Mouse (Mus musculus) myocyte (in vitro differentiated cells): ENCODE data around the gene Ccdc24. TPM values are rescaled to one million over a fixed set of nuclear protein-coding genes. Genes with fewer than 3 reads are reported as not detected.

ENCODE experiments used
- H3K27me3 ChIP-seq: one replicate; pipeline ENCODE4 v1.6.1; 2011; ENCODE audit not compliant: control insufficient read depth, insufficient read depth, insufficient read length
- H3K36me3 ChIP-seq: one replicate; pipeline ENCODE4 v1.6.1; 2011; ENCODE audit not compliant: control insufficient read depth, insufficient read depth
- H3K4me2 ChIP-seq: one replicate; pipeline ENCODE4 v1.6.1; 2011; ENCODE audit warnings: low read depth, control low read depth
- H3K4me3 ChIP-seq: one replicate; pipeline ENCODE4 v1.5.1; 2011; ENCODE audit warnings: mild to moderate bottlenecking, control low read depth, moderate library complexity
- H3K79me2 ChIP-seq: one replicate; pipeline ENCODE4 v1.6.1; 2011; ENCODE audit not compliant: control insufficient read depth, insufficient read depth
- H3ac ChIP-seq: one replicate; pipeline ENCODE4 v1.6.1; 2011; ENCODE audit not compliant: control insufficient read depth, insufficient read length
- CEBPB ChIP-seq: IDR thresholded peaks from 2 replicates; pipeline ENCODE4 v1.6.1; 2011; ENCODE audit warnings: mild to moderate bottlenecking, moderate library complexity; ENCODE audit not compliant: poor library complexity, insufficient read depth, severe bottlenecking
- E2F4 ChIP-seq: IDR thresholded peaks from one replicate; pipeline ENCODE4 v1.6.1; 2011; ENCODE audit warnings: mild to moderate bottlenecking, control low read depth, moderate library complexity; ENCODE audit not compliant: insufficient read depth
- MAX ChIP-seq: IDR thresholded peaks from one replicate; pipeline ENCODE4 v1.6.1; 2011; ENCODE audit warnings: low read depth, mild to moderate bottlenecking, control low read depth
- MYOG ChIP-seq, 3 experiments: IDR thresholded peaks; one replicate each; pipeline ENCODE4 v1.6.1; 2011; ENCODE audit warnings: control low read depth in 2 of 3, low read depth in 2 of 3, mild to moderate bottlenecking in 2 of 3; ENCODE audit not compliant: insufficient read length in 2 of 3, control insufficient read depth in 1 of 3, insufficient read depth in 1 of 3
- POLR2AphosphoS2 ChIP-seq: IDR thresholded peaks from one replicate; pipeline ENCODE4 v1.6.1; 2011; ENCODE audit warnings: low read depth, control low read depth; ENCODE audit not compliant: insufficient read length
- SRF ChIP-seq: IDR thresholded peaks from one replicate; pipeline ENCODE4 v1.6.1; 2011; ENCODE audit warnings: low read depth; ENCODE audit not compliant: control insufficient read depth, insufficient read length
- TCF12 ChIP-seq: IDR thresholded peaks from one replicate; pipeline ENCODE4 v1.6.1; 2011; ENCODE audit warnings: mild to moderate bottlenecking, control low read depth; ENCODE audit not compliant: poor library complexity, insufficient read depth, severe bottlenecking
- TCF3 ChIP-seq: IDR thresholded peaks from one replicate; pipeline ENCODE4 v1.6.1; 2011; ENCODE audit warnings: low read depth, control low read depth; ENCODE audit not compliant: insufficient read length
- polyA plus RNA-seq: library from polyadenylated mRNA; unstranded; fragments of >200 nt; fragmentation: generic; extraction: Trizol; gene quantifications from one replicate; pipeline ENCODE4 v1.2.1, GENCODE M21; 2012; ENCODE audit warnings: missing spikeins

Ccdc24 gene
- polyA plus RNA-seq, 1 experiment: 1.8 TPM

GRCm38 (mm10) chr4:117816776-117817175 is 55.6 kb downstream of the Ccdc24 start:
- Histone ChIP-seq H3K27me3 (no peaks in the 10 kb centered on the region), H3K79me2 (no peaks in the 10 kb centered on the region), H3K4me3 (no peak overlapping the region), H3K4me2 (no peak overlapping the region), H3ac (no peak overlapping the region), H3K36me3 (no peaks in the 10 kb centered on the region)
- TF ChIP-seq TCF12 (no peak), MYOG (IDR thresholded peaks at IDR 0.05; ENCODE audit: control insufficient read depth in 1 of 3, insufficient read depth in 1 of 3, insufficient read length in 2 of 3, low read depth in 2 of 3) (no peak), E2F4 (no peak), TCF3 (no peak), CEBPB (no peak), MAX (no peak), SRF (no peak), POLR2AphosphoS2 (no peak)

Other genes with a start within 250 kb of the Ccdc24 start
- 28.0 TPM for gene Dmap1, start 190.3 kb downstream of the Ccdc24 start, polyA plus RNA-seq
- gene Gm12845, start 148.1 kb downstream of the Ccdc24 start, polyA plus RNA-seq: not detected
- gene Klf17, start 106.9 kb downstream of the Ccdc24 start, polyA plus RNA-seq: not detected
- 129 TPM for gene Slc6a9, start 38.1 kb downstream of the Ccdc24 start, polyA plus RNA-seq
- 41.6 TPM for gene B4galt2, start 10.9 kb upstream of the Ccdc24 start, polyA plus RNA-seq
- gene Atp6v0b, start 14.8 kb upstream of the Ccdc24 start, polyA plus RNA-seq: 470 TPM
- gene Dph2, start 19.5 kb upstream of the Ccdc24 start, polyA plus RNA-seq: 8.5 TPM
- gene Ipo13, start 42.4 kb upstream of the Ccdc24 start, polyA plus RNA-seq: 62.2 TPM
- gene Artn, start 57.2 kb upstream of the Ccdc24 start, polyA plus RNA-seq: 15.9 TPM